ENCODE assay signal across 12 mouse cellular contexts in genomic region chr10:115147308-115147707, GRCm38 (mm10). TPM values are rescaled to one million over a fixed set of nuclear protein-coding genes. Genes with fewer than 3 reads are reported as not detected.
DNase-seq lines count a peak whose midpoint lies in the region; ATAC-seq and TF ChIP-seq lines count a peak whose summit lies in the region.
"Had no signal": no experiment of that assay in that cellular context is flagged by ENCODE, and none has a peak within 500 bp of the region (broad histone marks: within the 10 kb centered on the region; RNA-seq: fewer than 3 reads in every experiment).

No protein-coding gene starts in this region.

- TF ChIP-seq POLR2A in liver, adult 2 months (IDR thresholded peaks at IDR 0.05; ENCODE audit: extremely low read depth, insufficient read depth, low read length), result no peak

- no peaks in the 10 kb centered on the region for H3K9me3 ChIP-seq in liver, embryonic 11.5 days (ENCODE audit: control insufficient read depth, low read length)
- H3K9me3 ChIP-seq: hindbrain, embryonic 15.5 days; liver, embryonic 12.5 days had no signal

- no peak overlapping the region for H3K9ac ChIP-seq in liver, adult 2 months (ENCODE audit: low read depth, low read length)
- H3K9ac ChIP-seq in liver, embryonic 11.5 days (ENCODE audit: low read depth, low read length), result no peak overlapping the region
- H3K9ac ChIP-seq: hindbrain, embryonic 15.5 days; liver, embryonic 12.5 days had no signal

- no peaks in the 10 kb centered on the region for H3K36me3 ChIP-seq in liver, adult 2 months (ENCODE audit: control insufficient read depth, insufficient read depth, low read length)
- H3K36me3 ChIP-seq in liver, embryonic 11.5 days (ENCODE audit: control insufficient read depth, insufficient read depth, low read length), result no peaks in the 10 kb centered on the region
- H3K36me3 ChIP-seq: hindbrain, embryonic 15.5 days; liver, embryonic 12.5 days had no signal

- 0 out of 2 replicates have a peak, but pooled peaks cover 1% of the 10 kb centered on the region for H3K27me3 ChIP-seq in liver, adult 2 months (ENCODE audit: control insufficient read depth, insufficient read depth, low read length)
- no peaks in the 10 kb centered on the region for H3K27me3 ChIP-seq in liver, embryonic 11.5 days (replicated peaks; ENCODE audit: control insufficient read depth, insufficient read depth, low read length)
- H3K27me3 ChIP-seq: hindbrain, embryonic 15.5 days; liver, embryonic 12.5 days had no signal

- 67% methylated on average over 5 of the region's 5 CpGs for WGBS in liver, adult 2 months
- 72% methylated on average over 5 of the region's 5 CpGs for WGBS in liver, embryonic 11.5 days

- H3K4me3 ChIP-seq in liver, adult 2 months (ENCODE audit: insufficient read depth, low read depth, low read length), result no peak overlapping the region
- H3K4me3 ChIP-seq in liver, embryonic 11.5 days (ENCODE audit: low read depth, low read length), result no peak overlapping the region
- H3K4me3 ChIP-seq: erythroblast, embryonic 14.5 days; hindbrain, embryonic 15.5 days; liver, embryonic 12.5 days had no signal

- H3K27ac ChIP-seq in liver, adult 2 months (replicated peaks; ENCODE audit: insufficient read depth, low read depth, low read length), result no peak overlapping the region
- no peak overlapping the region for H3K27ac ChIP-seq in liver, embryonic 11.5 days (ENCODE audit: low read depth, low read length)
- H3K27ac ChIP-seq: hindbrain, embryonic 15.5 days; liver, embryonic 12.5 days had no signal

- ATAC-seq in liver, embryonic 11.5 days (replicated peaks; ENCODE audit: low FRiP score), result no peak
- 0 out of 2 replicates have a peak, but pooled peaks have one; percentile 40 for ATAC-seq in monocyte, adult 5-6 weeks (replicated peaks; ENCODE audit: insufficient number of reproducible peaks, low FRiP score, low TSS enrichment, poor library complexity, severe bottlenecking)
- ATAC-seq: liver, embryonic 12.5 days had no signal

- TF ChIP-seq CTCF in liver, adult 2 months (IDR thresholded peaks at IDR 0.05; ENCODE audit: low read depth, low read length), result no peak

- peak; percentile 7 for DNase-seq in cerebellum, adult 11 months
- no peak for DNase-seq in cerebellum, postnatal 36 days
- DNase-seq in liver, adult 2 months (ENCODE audit: extremely low read depth, low read depth, low spot score), result peak; percentile 22
- DNase-seq in liver, embryonic 11.5 days (ENCODE audit: low spot score), result no peak
- peak; percentile 53 for DNase-seq in embryo, embryonic 10 days (ENCODE audit: low spot score)
- DNase-seq in urinary bladder, postnatal 36 days (ENCODE audit: low spot score in 2 of 2), result no peak
- DNase-seq in kidney, postnatal 4 days, result no peak
- DNase-seq: adrenal gland, postnatal 25 days had no signal

- H3K4me1 ChIP-seq in liver, adult 2 months (ENCODE audit: control insufficient read depth, insufficient read depth, low read length), result no peaks in the 10 kb centered on the region
- no peaks in the 10 kb centered on the region for H3K4me1 ChIP-seq in liver, embryonic 11.5 days (replicated peaks; ENCODE audit: control insufficient read depth, insufficient read depth, low read length)
- H3K4me1 ChIP-seq: liver, embryonic 12.5 days had no signal

- no peaks in the 10 kb centered on the region for H3K79me2 ChIP-seq in liver, adult 2 months (ENCODE audit: control insufficient read depth, insufficient read depth, low read length)

- H3K4me2 ChIP-seq in liver, embryonic 11.5 days, result no peak overlapping the region
- H3K4me2 ChIP-seq: hindbrain, embryonic 15.5 days; liver, embryonic 12.5 days had no signal

RNA-seq across cellular contexts. Expression of gene Tph2, which starts 37.5 kb away (rescaled TPM):
- total RNA-seq in liver, adult 2 months (2014; rRNA removed), result not detected in 2 replicates
- polyA plus RNA-seq in liver, adult 2 months (2012; rRNA removed), result not detected in 2 replicates
- not detected in 2 replicates for polyA plus RNA-seq in liver, embryonic 11.5 days (2014; fragmentation: Nextera tagmentation; extraction: Ambion mirVana)
- not detected in 3 replicates for total RNA-seq in monocyte, adult 5-6 weeks (2017)
- total RNA-seq: adrenal gland, postnatal 25 days had no signal
- polyA plus RNA-seq: erythroblast, embryonic 14.5 days; liver, embryonic 12.5 days had no signal

Comparison
In these comparisons a context has a peak if more than half of its experiments do, and no peak if none do; other contexts are left out.
1. DNase-seq: peak in cerebellum, adult 11 months (single experiment), liver, adult 2 months (single experiment) and embryo, embryonic 10 days (single experiment); none in cerebellum, postnatal 36 days (0 of 2), liver, embryonic 11.5 days (single experiment), urinary bladder, postnatal 36 days (0 of 2) and kidney, postnatal 4 days (0 of 2).